Mouse (Mus musculus): ENCODE results near the gene Krt76. TPM values are rescaled to one million over a fixed set of nuclear protein-coding genes. Genes with fewer than 3 reads are reported as not detected.

The Krt76 gene
- not detected for polyA plus RNA-seq (2014; fragmentation: Illumina TruSeq; extraction: RNeasy Lipid Tissue Mini Kit (QIAGEN cat#74804); ENCODE audit: low replicate concordance)

GRCm38 (mm10) chr15:101892820-101893219, at the start of gene Krt76:
Krt76 (minus strand) TSS chr15:101892920.

GRCm38 (mm10) chr15:101940274-101940829, 47.6 kb upstream of the Krt76 start, which contains the start of gene Krt79:
Krt79 (minus strand) TSS chr15:101940324.

GRCm38 (mm10) chr15:101924635-101925034, 31.9 kb upstream of the Krt76 start, which contains the start of gene Krt4:
Krt4 (minus strand) TSS chr15:101924735.

GRCm38 (mm10) chr15:101869431-101869830, 23.3 kb downstream of the Krt76 start, which contains the start of gene Krt77:
Krt77 (minus strand) TSS chr15:101869705.

GRCm38 (mm10) chr15:101850694-101851093, 42.0 kb downstream of the Krt76 start, which contains the start of gene Krt1:
Krt1 (minus strand) TSS chr15:101850794.

Other genes with a start within 250 kb of the Krt76 start
- gene Gm5478, start 245.5 kb downstream of the Krt76 start, polyA plus RNA-seq (2014; fragmentation: Illumina TruSeq; extraction: RNeasy Lipid Tissue Mini Kit (QIAGEN cat#74804); ENCODE audit: low replicate concordance) = not detected
- gene Krt6b, start 212.6 kb downstream of the Krt76 start, polyA plus RNA-seq (2014; fragmentation: Illumina TruSeq; extraction: RNeasy Lipid Tissue Mini Kit (QIAGEN cat#74804); ENCODE audit: low replicate concordance) = not detected
- gene Krt6a, start 198.6 kb downstream of the Krt76 start, polyA plus RNA-seq (2014; fragmentation: Illumina TruSeq; extraction: RNeasy Lipid Tissue Mini Kit (QIAGEN cat#74804); ENCODE audit: low replicate concordance) = not detected
- gene Krt5, start 180.0 kb downstream of the Krt76 start, polyA plus RNA-seq (2014; fragmentation: Illumina TruSeq; extraction: RNeasy Lipid Tissue Mini Kit (QIAGEN cat#74804); ENCODE audit: low replicate concordance) = not detected
- gene Krt71, start 149.8 kb downstream of the Krt76 start, polyA plus RNA-seq (2014; fragmentation: Illumina TruSeq; extraction: RNeasy Lipid Tissue Mini Kit (QIAGEN cat#74804); ENCODE audit: low replicate concordance) = not detected
- gene Krt72, start 106.5 kb downstream of the Krt76 start, polyA plus RNA-seq (2014; fragmentation: Illumina TruSeq; extraction: RNeasy Lipid Tissue Mini Kit (QIAGEN cat#74804); ENCODE audit: low replicate concordance) = not detected
- not detected for gene Krt73, start 90.6 kb downstream of the Krt76 start, polyA plus RNA-seq (2014; fragmentation: Illumina TruSeq; extraction: RNeasy Lipid Tissue Mini Kit (QIAGEN cat#74804); ENCODE audit: low replicate concordance)
- gene Krt2, start 74.8 kb downstream of the Krt76 start, polyA plus RNA-seq (2014; fragmentation: Illumina TruSeq; extraction: RNeasy Lipid Tissue Mini Kit (QIAGEN cat#74804); ENCODE audit: low replicate concordance) = not detected
- gene Krt1, start 42.1 kb downstream of the Krt76 start, polyA plus RNA-seq (2014; fragmentation: Illumina TruSeq; extraction: RNeasy Lipid Tissue Mini Kit (QIAGEN cat#74804); ENCODE audit: low replicate concordance) = not detected
- gene Krt77, start 23.2 kb downstream of the Krt76 start, polyA plus RNA-seq (2014; fragmentation: Illumina TruSeq; extraction: RNeasy Lipid Tissue Mini Kit (QIAGEN cat#74804); ENCODE audit: low replicate concordance) = not detected
- not detected for gene Krt4, start 31.8 kb upstream of the Krt76 start, polyA plus RNA-seq (2014; fragmentation: Illumina TruSeq; extraction: RNeasy Lipid Tissue Mini Kit (QIAGEN cat#74804); ENCODE audit: low replicate concordance)
- not detected for gene Krt79, start 47.4 kb upstream of the Krt76 start, polyA plus RNA-seq (2014; fragmentation: Illumina TruSeq; extraction: RNeasy Lipid Tissue Mini Kit (QIAGEN cat#74804); ENCODE audit: low replicate concordance)
- gene Krt78, start 61.4 kb upstream of the Krt76 start, polyA plus RNA-seq (2014; fragmentation: Illumina TruSeq; extraction: RNeasy Lipid Tissue Mini Kit (QIAGEN cat#74804); ENCODE audit: low replicate concordance) = not detected
- gene Krt8, start 111.6 kb upstream of the Krt76 start, polyA plus RNA-seq (2014; fragmentation: Illumina TruSeq; extraction: RNeasy Lipid Tissue Mini Kit (QIAGEN cat#74804); ENCODE audit: low replicate concordance) = 56.2 TPM
- gene Krt18, start 135.3 kb upstream of the Krt76 start, polyA plus RNA-seq (2014; fragmentation: Illumina TruSeq; extraction: RNeasy Lipid Tissue Mini Kit (QIAGEN cat#74804); ENCODE audit: low replicate concordance) = 1.4 TPM
- gene Eif4b, start 180.9 kb upstream of the Krt76 start, polyA plus RNA-seq (2014; fragmentation: Illumina TruSeq; extraction: RNeasy Lipid Tissue Mini Kit (QIAGEN cat#74804); ENCODE audit: low replicate concordance) = 159 TPM
- 6.5 TPM for gene Tns2, start 207.5 kb upstream of the Krt76 start, polyA plus RNA-seq (2014; fragmentation: Illumina TruSeq; extraction: RNeasy Lipid Tissue Mini Kit (QIAGEN cat#74804); ENCODE audit: low replicate concordance)
- 0.30 TPM for gene Spryd3, start 243.3 kb upstream of the Krt76 start, polyA plus RNA-seq (2014; fragmentation: Illumina TruSeq; extraction: RNeasy Lipid Tissue Mini Kit (QIAGEN cat#74804); ENCODE audit: low replicate concordance)

All from small intestine, adult 10 weeks (tissue).